Mouse (Mus musculus) cortical plate, adult 2 months (tissue): ENCODE measurements around the gene Npc1l1.

ENCODE experiments used
- CTCF ChIP-seq: fragments of 200-500 bp; IDR thresholded peaks from 2 replicates; pipeline ENCODE4 v1.5.1; 2011; ENCODE audit warnings: mild to moderate bottlenecking, control low read depth, low read length; ENCODE audit not compliant: insufficient read depth; ENCODE audit errors: extremely low read depth
- POLR2A ChIP-seq: fragments of 200-500 bp; IDR thresholded peaks from 2 replicates; pipeline ENCODE4 v1.6.1; 2011; ENCODE audit warnings: mild to moderate bottlenecking, low read length, control low read depth; ENCODE audit not compliant: insufficient read depth; ENCODE audit errors: extremely low read depth

DNA sequence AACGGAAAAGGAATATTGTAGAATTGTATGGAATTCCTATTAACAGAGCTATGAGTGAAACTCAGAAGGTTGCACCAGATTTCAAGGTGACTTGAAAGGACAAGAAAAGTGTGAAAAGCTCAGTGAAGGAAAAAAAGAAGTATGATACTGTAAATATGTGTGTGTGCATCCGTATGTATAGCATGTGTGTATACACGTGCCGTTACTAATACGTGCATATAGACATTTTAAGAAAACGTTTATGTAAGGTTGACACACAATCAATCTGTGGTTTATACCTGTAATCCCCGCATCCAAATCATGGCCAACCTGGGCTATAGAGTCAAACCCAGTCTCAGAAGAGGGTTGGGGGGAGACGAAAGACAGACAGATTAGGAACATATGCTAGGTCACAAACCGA is 29.4 kb downstream of the Npc1l1 start:
- TF ChIP-seq CTCF (no peak), POLR2A (no peak)
